Mouse (Mus musculus) testis, adult 2 months (tissue): ENCODE results near the gene Mfng.

Experiments used
- CTCF ChIP-seq: fragments of 200-500 bp; IDR thresholded peaks from 2 replicates; pipeline ENCODE4 v1.5.1; 2012; ENCODE audit warnings: low read depth, mild to moderate bottlenecking, inconsistent platforms, low read length, moderate library complexity; ENCODE audit not compliant: control insufficient read depth, insufficient read depth, insufficient replicate concordance
- POLR2A ChIP-seq: fragments of 200-500 bp; IDR thresholded peaks from 2 replicates; pipeline ENCODE4 v1.6.1; 2012; ENCODE audit warnings: low read depth, mild to moderate bottlenecking, inconsistent platforms, low read length, moderate library complexity; ENCODE audit not compliant: control insufficient read depth

DNA sequence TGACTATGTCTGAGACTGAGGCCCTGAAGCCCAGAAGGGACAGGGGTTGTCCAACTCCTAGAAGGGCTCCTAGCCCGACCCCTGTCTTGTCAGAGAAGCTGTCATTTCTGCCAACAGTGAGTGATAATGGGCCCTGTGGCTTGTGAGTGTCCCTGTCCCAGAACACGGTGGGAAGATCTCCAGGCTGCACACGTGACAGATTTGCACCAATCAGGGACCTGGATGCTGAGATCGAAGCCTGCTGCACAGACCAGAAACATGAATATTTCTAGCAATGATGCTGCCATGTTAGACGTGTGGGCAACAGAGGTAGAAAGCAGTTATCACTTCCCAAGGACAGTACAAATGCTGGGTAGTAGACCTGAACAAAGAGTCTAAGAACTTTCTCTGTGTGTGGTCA lies 11.2 kb upstream of the Mfng start:
- TF ChIP-seq CTCF (no peak), POLR2A (no peak)
